Mouse (Mus musculus): ENCODE results near the gene Grid2. TPM values are rescaled to one million over a fixed set of nuclear protein-coding genes. Genes with fewer than 3 reads are reported as not detected.

The Grid2 gene
- polyA plus RNA-seq, 1 experiment from 2014 or later = 0.40 TPM

- H3K36me3 ChIP-seq (replicated peaks) = no peaks in the 10 kb centered on the region
- no peaks in the 10 kb centered on the region for H3K9me3 ChIP-seq
- H3K4me3 ChIP-seq = peak overlapping the region; percentile 63
- WGBS = under 1% methylated on average over 54 of the region's 54 CpGs
- no peak overlapping the region for H3K27ac ChIP-seq (replicated peaks)
- DNase-seq (ENCODE audit: low spot score) = peak; percentile 64
- peaks cover 91% of the 10 kb centered on the region for H3K27me3 ChIP-seq (replicated peaks; ENCODE audit: low read depth, poor library complexity, severe bottlenecking)
- peaks cover 15% of the 10 kb centered on the region for H3K4me1 ChIP-seq
Observed at GRCm38 (mm10) chr6:64734441-64735320, 1479.0 kb downstream of the Grid2 start.

GRCm38 (mm10) chr6:64736317-64736716 is 1480.6 kb downstream of the Grid2 start:
- Histone ChIP-seq H3K36me3 (replicated peaks) (no peaks in the 10 kb centered on the region), H3K9me3 (no peaks in the 10 kb centered on the region), H3K4me1 (peaks cover 9% of the 10 kb centered on the region), H3K4me3 (no peak overlapping the region), H3K27me3 (replicated peaks; ENCODE audit: low read depth, poor library complexity, severe bottlenecking) (peaks cover 75% of the 10 kb centered on the region), H3K27ac (replicated peaks) (no peak overlapping the region)
- 72% methylated on average over 4 of the region's 4 CpGs for WGBS
- no peak for DNase-seq (ENCODE audit: low spot score)

GRCm38 (mm10) chr6:64742915-64743489 is 1487.3 kb downstream of the Grid2 start:
- no peak for DNase-seq (ENCODE audit: low spot score)
- Histone ChIP-seq H3K27ac (replicated peaks) (no peak overlapping the region), H3K36me3 (replicated peaks) (no peaks in the 10 kb centered on the region), H3K4me1 (no peaks in the 10 kb centered on the region), H3K27me3 (replicated peaks; ENCODE audit: low read depth, poor library complexity, severe bottlenecking) (peaks cover 11% of the 10 kb centered on the region), H3K9me3 (no peaks in the 10 kb centered on the region), H3K4me3 (no peak overlapping the region)
- WGBS = 92% methylated on average over 2 of the region's 2 CpGs

All from embryonic facial prominence, embryonic 10.5 days (tissue).